Mouse (Mus musculus): ENCODE measurements around the gene Mkrn1. TPM values are rescaled to one million over a fixed set of nuclear protein-coding genes. Genes with fewer than 3 reads are reported as not detected.
"Not testable (repeated sequence)": the region's sequence is repeated elsewhere in the genome, so short reads cannot be mapped to it uniquely, and the experiment has no call there.

Gene Mkrn1
- polyA plus RNA-seq, 1 experiment from 2014 or later = 63.5 TPM

GRCm38 (mm10) chr6:39395916-39396315 is 24.3 kb downstream of the Mkrn1 start:
- no peaks in the 10 kb centered on the region for H3K4me1 ChIP-seq (ENCODE audit: control insufficient read depth, insufficient read depth, low read length)

GRCm38 (mm10) chr6:39395471-39395870 is 24.8 kb downstream of the Mkrn1 start:
- Histone ChIP-seq H3K27ac (ENCODE audit: low read length) (no peak overlapping the region), H3K4me1 (ENCODE audit: control insufficient read depth, insufficient read depth, low read length) (no peaks in the 10 kb centered on the region), H3K36me3 (ENCODE audit: control insufficient read depth, insufficient read depth, low read length) (0 out of 2 replicates have a peak, but pooled peaks cover 2% of the 10 kb centered on the region), H3K9me3 (ENCODE audit: control insufficient read depth, low read length) (no peaks in the 10 kb centered on the region), H3K27me3 (replicated peaks; ENCODE audit: control insufficient read depth, insufficient read depth, low read length) (no peaks in the 10 kb centered on the region), H3K9ac (ENCODE audit: low read depth, low read length) (no peak overlapping the region), H3K4me3 (ENCODE audit: low read length) (no peak overlapping the region), H3K4me2 (ENCODE audit: low read depth, low read length) (no peak overlapping the region)
- no peak for ATAC-seq
- 90% methylated on average over 4 of the region's 4 CpGs for WGBS

More at GRCm38 (mm10) chr6:39395916-39396315, 24.3 kb downstream of the Mkrn1 start:
- no peak overlapping the region for H3K4me3 ChIP-seq (ENCODE audit: low read length)
- H3K36me3 ChIP-seq (ENCODE audit: control insufficient read depth, insufficient read depth, low read length) = 0 out of 2 replicates have a peak, but pooled peaks cover 2% of the 10 kb centered on the region
- no peaks in the 10 kb centered on the region for H3K9me3 ChIP-seq (ENCODE audit: control insufficient read depth, low read length)
- WGBS = 59% methylated on average over 4 of the region's 4 CpGs
- H3K27ac ChIP-seq (ENCODE audit: low read length) = no peak overlapping the region
- H3K27me3 ChIP-seq (replicated peaks; ENCODE audit: control insufficient read depth, insufficient read depth, low read length) = no peaks in the 10 kb centered on the region
- H3K9ac ChIP-seq (ENCODE audit: low read depth, low read length) = no peak overlapping the region
- H3K4me2 ChIP-seq (ENCODE audit: low read depth, low read length) = no peak overlapping the region
- ATAC-seq = no peak

- H3K4me1 ChIP-seq (ENCODE audit: control insufficient read depth, insufficient read depth, low read length) = no peaks in the 10 kb centered on the region
- no peaks in the 10 kb centered on the region for H3K9me3 ChIP-seq (ENCODE audit: control insufficient read depth, low read length)
- H3K27me3 ChIP-seq (replicated peaks; ENCODE audit: control insufficient read depth, insufficient read depth, low read length) = no peaks in the 10 kb centered on the region
- no peak overlapping the region for H3K27ac ChIP-seq (ENCODE audit: low read length)
- no peaks in the 10 kb centered on the region for H3K36me3 ChIP-seq (ENCODE audit: control insufficient read depth, insufficient read depth, low read length)
- no peak for ATAC-seq
- no peak overlapping the region for H3K9ac ChIP-seq (ENCODE audit: low read depth, low read length)
- H3K4me2 ChIP-seq (ENCODE audit: low read depth, low read length) = no peak overlapping the region
- H3K4me3 ChIP-seq (ENCODE audit: low read length) = no peak overlapping the region
- 90% methylated on average over 2 of the region's 2 CpGs for WGBS
Observed at GRCm38 (mm10) chr6:39389988-39390387, 30.3 kb downstream of the Mkrn1 start.

- no peaks in the 10 kb centered on the region for H3K9me3 ChIP-seq (ENCODE audit: control insufficient read depth, low read length)
- peak; percentile 67 for ATAC-seq
- H3K27ac ChIP-seq (ENCODE audit: low read length) = peak within 1 kb of the TSS; percentile 81
- peak within 1 kb of the TSS; percentile 74 for H3K9ac ChIP-seq (ENCODE audit: low read depth, low read length)
- H3K4me3 ChIP-seq (ENCODE audit: low read length) = peak within 1 kb of the TSS; percentile 53
- 7% methylated on average over 20 of the region's 20 CpGs for WGBS
- H3K36me3 ChIP-seq (ENCODE audit: control insufficient read depth, insufficient read depth, low read length) = no peaks in the 10 kb centered on the region
- no peaks in the 10 kb centered on the region for H3K27me3 ChIP-seq (replicated peaks; ENCODE audit: control insufficient read depth, insufficient read depth, low read length)
- peak within 1 kb of the TSS; percentile 77 for H3K4me2 ChIP-seq (ENCODE audit: low read depth, low read length)
- H3K4me1 ChIP-seq (ENCODE audit: control insufficient read depth, insufficient read depth, low read length) = peaks cover 9% of the 10 kb centered on the region
Observed at GRCm38 (mm10) chr6:39381125-39381880, 39.0 kb downstream of the Mkrn1 start, which contains the start of gene Rab19. Gene Rab19, plus strand, starts transcription at chr6:39381175.

- Histone ChIP-seq H3K27ac (ENCODE audit: low read length) (no peak overlapping the region), H3K27me3 (replicated peaks; ENCODE audit: control insufficient read depth, insufficient read depth, low read length) (no peaks in the 10 kb centered on the region), H3K4me3 (ENCODE audit: low read length) (no peak overlapping the region), H3K4me2 (ENCODE audit: low read depth, low read length) (no peak overlapping the region), H3K36me3 (ENCODE audit: control insufficient read depth, insufficient read depth, low read length) (no peaks in the 10 kb centered on the region), H3K9ac (ENCODE audit: low read depth, low read length) (no peak overlapping the region), H3K9me3 (ENCODE audit: control insufficient read depth, low read length) (no peaks in the 10 kb centered on the region), H3K4me1 (ENCODE audit: control insufficient read depth, insufficient read depth, low read length) (peaks cover 16% of the 10 kb centered on the region)
- 82% methylated on average over 3 of the region's 3 CpGs for WGBS
- ATAC-seq = no peak
Observed at GRCm38 (mm10) chr6:39380276-39380675, 40.0 kb downstream of the Mkrn1 start.

GRCm38 (mm10) chr6:39379749-39380148 is 40.5 kb downstream of the Mkrn1 start:
- H3K27ac ChIP-seq (ENCODE audit: low read length) = no peak overlapping the region
- no peaks in the 10 kb centered on the region for H3K36me3 ChIP-seq (ENCODE audit: control insufficient read depth, insufficient read depth, low read length)
- H3K4me3 ChIP-seq (ENCODE audit: low read length) = no peak overlapping the region
- no peak for ATAC-seq
- H3K9me3 ChIP-seq (ENCODE audit: control insufficient read depth, low read length) = no peaks in the 10 kb centered on the region
- no peak overlapping the region for H3K4me2 ChIP-seq (ENCODE audit: low read depth, low read length)
- no peak overlapping the region for H3K9ac ChIP-seq (ENCODE audit: low read depth, low read length)
- WGBS = 77% methylated on average over 8 of the region's 8 CpGs
- peaks cover 16% of the 10 kb centered on the region for H3K4me1 ChIP-seq (ENCODE audit: control insufficient read depth, insufficient read depth, low read length)
- no peaks in the 10 kb centered on the region for H3K27me3 ChIP-seq (replicated peaks; ENCODE audit: control insufficient read depth, insufficient read depth, low read length)

GRCm38 (mm10) chr6:39379224-39379623 is 41.0 kb downstream of the Mkrn1 start:
- Histone ChIP-seq H3K4me2 (ENCODE audit: low read depth, low read length) (no peak overlapping the region), H3K27ac (ENCODE audit: low read length) (no peak overlapping the region), H3K4me3 (ENCODE audit: low read length) (no peak overlapping the region), H3K27me3 (replicated peaks; ENCODE audit: control insufficient read depth, insufficient read depth, low read length) (no peaks in the 10 kb centered on the region), H3K4me1 (ENCODE audit: control insufficient read depth, insufficient read depth, low read length) (peaks cover 16% of the 10 kb centered on the region), H3K36me3 (ENCODE audit: control insufficient read depth, insufficient read depth, low read length) (no peaks in the 10 kb centered on the region), H3K9me3 (ENCODE audit: control insufficient read depth, low read length) (no peaks in the 10 kb centered on the region), H3K9ac (ENCODE audit: low read depth, low read length) (no peak overlapping the region)
- WGBS = 58% methylated on average over 4 of the region's 4 CpGs
- no peak for ATAC-seq

- H3K27ac ChIP-seq (ENCODE audit: low read length); H3K27me3 ChIP-seq (replicated peaks; ENCODE audit: control insufficient read depth, insufficient read depth, low read length); H3K4me2 ChIP-seq (ENCODE audit: low read depth, low read length); H3K9me3 ChIP-seq (ENCODE audit: control insufficient read depth, low read length); H3K4me3 ChIP-seq (ENCODE audit: low read length); H3K9ac ChIP-seq (ENCODE audit: low read depth, low read length); H3K36me3 ChIP-seq (ENCODE audit: control insufficient read depth, insufficient read depth, low read length); ATAC-seq: not testable (repeated sequence)
- 81% methylated on average over 12 of the region's 13 CpGs for WGBS
- H3K4me1 ChIP-seq (ENCODE audit: control insufficient read depth, insufficient read depth, low read length) = peaks cover 16% of the 10 kb centered on the region
Observed at GRCm38 (mm10) chr6:39378161-39378835, 42.0 kb downstream of the Mkrn1 start.

GRCm38 (mm10) chr6:39377311-39377827 is 42.9 kb downstream of the Mkrn1 start, which contains the start of gene Slc37a3:
Gene Slc37a3, minus strand, starts transcription at chr6:39377675.
- H3K4me2 ChIP-seq (ENCODE audit: low read depth, low read length) = peak within 1 kb of the TSS; percentile 80
- H3K27ac ChIP-seq (ENCODE audit: low read length) = no peak within 1 kb of the TSS
- H3K9ac ChIP-seq (ENCODE audit: low read depth, low read length) = peak within 1 kb of the TSS; percentile 95
- H3K4me3 ChIP-seq (ENCODE audit: low read length) = peak within 1 kb of the TSS; percentile 93
- H3K36me3 ChIP-seq (ENCODE audit: control insufficient read depth, insufficient read depth, low read length) = no peaks in the 10 kb centered on the region
- H3K4me1 ChIP-seq (ENCODE audit: control insufficient read depth, insufficient read depth, low read length) = peaks cover 24% of the 10 kb centered on the region
- WGBS = under 1% methylated on average over 43 of the region's 43 CpGs
- no peaks in the 10 kb centered on the region for H3K27me3 ChIP-seq (replicated peaks; ENCODE audit: control insufficient read depth, insufficient read depth, low read length)
- no peaks in the 10 kb centered on the region for H3K9me3 ChIP-seq (ENCODE audit: control insufficient read depth, low read length)
- ATAC-seq = peak; percentile 86
